Mouse (Mus musculus): ENCODE results near the gene Igfbp3. TPM values are rescaled to one million over a fixed set of nuclear protein-coding genes. Genes with fewer than 3 reads are reported as not detected.

Igfbp3 gene
- polyA plus RNA-seq, 1 experiment from 2014 or later = 42.1 TPM

DNA sequence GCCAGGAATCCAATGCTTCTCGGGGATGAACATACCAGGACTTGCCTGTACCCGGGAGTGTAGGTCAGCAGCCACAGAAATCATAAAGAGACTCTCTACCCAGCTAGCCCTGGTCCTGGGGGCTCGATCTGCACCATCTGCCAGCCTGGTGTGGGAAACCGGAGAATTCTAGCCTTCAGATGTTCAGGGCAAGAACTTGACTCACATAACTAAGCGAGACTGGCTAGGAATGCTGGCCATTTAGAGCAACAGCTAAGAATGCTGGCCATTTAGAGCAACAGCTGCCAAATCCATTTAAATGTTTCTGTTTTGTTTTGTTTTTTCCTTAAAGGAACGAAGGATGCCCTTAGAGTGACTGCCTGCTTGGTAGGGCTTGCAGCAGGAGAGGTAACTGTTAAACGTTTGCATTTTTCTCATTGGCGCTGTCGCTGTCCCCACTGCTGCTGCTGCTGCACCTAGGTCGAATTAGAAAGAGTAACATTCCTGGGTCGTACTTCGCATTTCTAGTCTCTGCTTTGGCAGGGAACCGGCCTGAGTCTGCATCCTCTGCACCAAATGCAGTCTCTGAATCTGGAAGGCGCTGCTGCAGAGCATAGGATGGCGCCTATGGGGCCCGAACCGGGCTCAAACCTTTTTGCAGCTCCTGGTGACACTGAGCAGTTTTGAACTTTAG lies 1.5 kb downstream of the Igfbp3 start:
- H3K9ac ChIP-seq (ENCODE audit: low read length) = peak overlapping the region; percentile 30; the same call in 1 of the 2 replicates
- WGBS = 18% methylated on average over 17 of the region's 17 CpGs
- no peak for ATAC-seq (ENCODE audit: insufficient number of reproducible peaks, insufficient read depth, low FRiP score, low read depth)

DNA sequence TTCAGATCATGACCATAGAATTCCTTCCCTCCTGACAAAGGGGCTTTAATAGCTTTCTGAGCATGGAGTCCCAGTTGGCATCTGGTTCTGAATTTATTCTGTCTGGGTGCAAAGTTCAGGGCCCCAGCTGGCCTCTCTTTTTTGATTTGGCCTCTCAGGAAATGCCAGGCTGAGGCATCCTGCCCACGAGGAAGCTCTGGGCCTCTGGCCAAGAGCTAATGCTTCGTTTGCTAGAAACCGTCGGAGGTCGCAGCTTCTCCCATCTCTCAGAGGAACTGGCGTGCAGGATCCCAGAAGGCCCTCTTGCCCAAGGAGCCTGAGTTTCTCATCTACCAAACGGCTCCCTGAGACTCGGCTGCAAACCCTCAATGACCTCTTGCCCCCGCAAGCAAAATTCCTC lies 2.5 kb downstream of the Igfbp3 start:
- H3K9me3 ChIP-seq (ENCODE audit: control insufficient read depth, low read length) = no peaks in the 10 kb centered on the region
- no peak overlapping the region for H3K27ac ChIP-seq (replicated peaks in 1 of 2; ENCODE audit: control insufficient read depth in 1 of 2, insufficient read depth in 1 of 2, low read depth in 2 of 2, low read length in 2 of 2)
- H3K27me3 ChIP-seq (ENCODE audit: control insufficient read depth, insufficient read depth, low read length) = peaks cover 41% of the 10 kb centered on the region
- no peak overlapping the region for H3K4me3 ChIP-seq (ENCODE audit: control insufficient read depth in 1 of 2, insufficient read depth in 1 of 2, low read depth in 1 of 2, low read length in 2 of 2)
- WGBS = 22% methylated on average over 9 of the region's 9 CpGs
- H3K9ac ChIP-seq (ENCODE audit: low read length) = no peak overlapping the region
- H3K36me3 ChIP-seq (ENCODE audit: control insufficient read depth, insufficient read depth, low read length) = no peaks in the 10 kb centered on the region
- no peak for ATAC-seq (ENCODE audit: insufficient number of reproducible peaks, insufficient read depth, low FRiP score, low read depth)
- peak overlapping the region; percentile 25 for H3K4me2 ChIP-seq (ENCODE audit: low read length)
- H3K4me1 ChIP-seq (ENCODE audit: control insufficient read depth in 2 of 2, insufficient read depth in 2 of 2, low read length in 2 of 2) = peaks cover 5 to 23% of the 10 kb centered on the region in 2 experiments; a peak in 3 of 4 replicates

More for the DNA sequence above, 1.5 kb downstream of the Igfbp3 start:
- Histone ChIP-seq H3K36me3 (ENCODE audit: control insufficient read depth, insufficient read depth, low read length) (no peaks in the 10 kb centered on the region), H3K4me2 (ENCODE audit: low read length) (peak overlapping the region; percentile 97), H3K4me3 (ENCODE audit: control insufficient read depth in 1 of 2, insufficient read depth in 1 of 2, low read depth in 1 of 2, low read length in 2 of 2) (peak overlapping the region; percentile 65 to 68; a peak in 3 of 4 replicates), H3K9me3 (ENCODE audit: control insufficient read depth, low read length) (no peaks in the 10 kb centered on the region), H3K27ac (replicated peaks in 1 of 2; ENCODE audit: control insufficient read depth in 1 of 2, insufficient read depth in 1 of 2, low read depth in 2 of 2, low read length in 2 of 2) (no peak overlapping the region), H3K27me3 (ENCODE audit: control insufficient read depth, insufficient read depth, low read length) (peaks cover 41% of the 10 kb centered on the region), H3K4me1 (ENCODE audit: control insufficient read depth in 2 of 2, insufficient read depth in 2 of 2, low read length in 2 of 2) (peaks cover 5 to 23% of the 10 kb centered on the region in 2 experiments; a peak in 3 of 4 replicates)

DNA sequence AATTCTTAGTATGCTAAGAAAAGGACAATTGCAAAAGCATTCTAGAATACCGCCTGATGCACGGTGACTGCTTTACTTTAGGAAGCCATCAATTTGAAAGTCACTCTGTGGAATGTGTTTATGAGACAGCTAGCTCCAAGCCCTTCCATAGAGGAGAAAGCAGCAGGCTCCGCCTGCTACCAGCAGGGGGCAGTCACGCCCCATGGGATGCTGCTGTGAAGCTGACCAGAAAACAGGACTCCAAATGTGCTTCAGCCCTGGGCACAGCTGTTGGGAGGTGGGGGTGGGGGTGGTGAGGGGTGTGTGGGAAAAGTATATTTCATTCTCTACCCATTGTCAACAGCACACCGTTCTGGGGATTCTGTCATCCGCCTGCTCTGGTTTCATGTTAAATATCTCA lies 3.4 kb downstream of the Igfbp3 start:
- no peak for ATAC-seq (ENCODE audit: insufficient number of reproducible peaks, insufficient read depth, low FRiP score, low read depth)
- H3K9ac ChIP-seq (ENCODE audit: low read length) = no peak overlapping the region
- no peak overlapping the region for H3K4me3 ChIP-seq (ENCODE audit: control insufficient read depth in 1 of 2, insufficient read depth in 1 of 2, low read depth in 1 of 2, low read length in 2 of 2)
- peaks cover 5 to 23% of the 10 kb centered on the region in 2 experiments; a peak in 3 of 4 replicates for H3K4me1 ChIP-seq (ENCODE audit: control insufficient read depth in 2 of 2, insufficient read depth in 2 of 2, low read length in 2 of 2)
- peaks cover 41% of the 10 kb centered on the region for H3K27me3 ChIP-seq (ENCODE audit: control insufficient read depth, insufficient read depth, low read length)
- H3K9me3 ChIP-seq (ENCODE audit: control insufficient read depth, low read length) = no peaks in the 10 kb centered on the region
- no peak overlapping the region for H3K27ac ChIP-seq (replicated peaks in 1 of 2; ENCODE audit: control insufficient read depth in 1 of 2, insufficient read depth in 1 of 2, low read depth in 2 of 2, low read length in 2 of 2)
- H3K4me2 ChIP-seq (ENCODE audit: low read length) = no peak overlapping the region
- WGBS = 19% methylated on average over 6 of the region's 6 CpGs
- no peaks in the 10 kb centered on the region for H3K36me3 ChIP-seq (ENCODE audit: control insufficient read depth, insufficient read depth, low read length)

DNA sequence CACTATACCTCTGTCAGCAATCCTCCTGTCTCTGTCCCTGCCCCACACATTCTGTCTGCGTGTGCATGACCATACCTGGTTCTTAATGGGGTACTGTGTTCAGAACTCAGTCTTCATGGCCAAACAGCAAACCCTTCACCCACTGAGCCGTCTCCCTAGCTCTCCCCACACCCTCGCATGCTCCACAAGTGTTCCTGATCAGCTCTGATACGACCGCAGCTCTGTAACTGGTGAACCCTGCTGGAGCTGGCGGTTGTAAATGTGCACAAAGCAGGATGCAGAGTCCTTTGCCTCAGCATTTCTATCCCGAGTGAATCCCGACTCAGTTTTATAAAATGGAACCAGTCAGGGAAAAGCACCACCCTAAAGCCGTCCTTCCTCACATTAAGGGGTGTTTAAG lies 9.9 kb downstream of the Igfbp3 start:
- Histone ChIP-seq H3K9ac (ENCODE audit: low read length) (no peak overlapping the region), H3K27me3 (ENCODE audit: control insufficient read depth, insufficient read depth, low read length) (no peaks in the 10 kb centered on the region), H3K4me2 (ENCODE audit: low read length) (no peak overlapping the region), H3K27ac (replicated peaks in 1 of 2; ENCODE audit: control insufficient read depth in 1 of 2, insufficient read depth in 1 of 2, low read depth in 2 of 2, low read length in 2 of 2) (no peak overlapping the region), H3K4me3 (ENCODE audit: control insufficient read depth in 1 of 2, insufficient read depth in 1 of 2, low read depth in 1 of 2, low read length in 2 of 2) (no peak overlapping the region), H3K4me1 (ENCODE audit: control insufficient read depth in 2 of 2, insufficient read depth in 2 of 2, low read length in 2 of 2) (peaks cover 0 to 2% of the 10 kb centered on the region in 2 experiments; a peak in 1 of 4 replicates), H3K9me3 (ENCODE audit: control insufficient read depth, low read length) (no peaks in the 10 kb centered on the region), H3K36me3 (ENCODE audit: control insufficient read depth, insufficient read depth, low read length) (no peaks in the 10 kb centered on the region)
- WGBS = 81% methylated on average over 9 of the region's 9 CpGs
- no peak for ATAC-seq (ENCODE audit: insufficient number of reproducible peaks, insufficient read depth, low FRiP score, low read depth)

DNA sequence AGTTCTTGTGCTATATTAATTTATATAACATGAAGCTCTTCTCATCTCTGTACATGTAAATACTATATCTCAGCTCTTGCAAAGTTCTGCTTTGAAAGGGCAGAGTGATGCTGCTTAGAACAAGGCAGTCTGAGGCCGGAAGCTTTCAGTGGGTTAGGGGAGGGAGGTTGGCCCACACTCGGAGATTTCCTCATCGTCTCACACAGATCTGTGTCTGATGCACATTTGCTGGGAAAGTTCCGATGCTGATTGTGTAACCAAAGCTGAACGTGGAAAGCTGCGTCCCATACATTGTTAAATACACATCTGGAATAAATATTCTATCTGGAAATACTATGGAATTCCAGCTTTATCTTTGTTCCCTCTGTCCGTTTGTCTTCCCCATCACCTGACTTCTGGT lies 11.5 kb downstream of the Igfbp3 start:
- no peak for ATAC-seq (ENCODE audit: insufficient number of reproducible peaks, insufficient read depth, low FRiP score, low read depth)
- 62% methylated on average over 7 of the region's 7 CpGs for WGBS
- peaks cover 0 to 2% of the 10 kb centered on the region in 2 experiments; a peak in 1 of 4 replicates for H3K4me1 ChIP-seq (ENCODE audit: control insufficient read depth in 2 of 2, insufficient read depth in 2 of 2, low read length in 2 of 2)

DNA sequence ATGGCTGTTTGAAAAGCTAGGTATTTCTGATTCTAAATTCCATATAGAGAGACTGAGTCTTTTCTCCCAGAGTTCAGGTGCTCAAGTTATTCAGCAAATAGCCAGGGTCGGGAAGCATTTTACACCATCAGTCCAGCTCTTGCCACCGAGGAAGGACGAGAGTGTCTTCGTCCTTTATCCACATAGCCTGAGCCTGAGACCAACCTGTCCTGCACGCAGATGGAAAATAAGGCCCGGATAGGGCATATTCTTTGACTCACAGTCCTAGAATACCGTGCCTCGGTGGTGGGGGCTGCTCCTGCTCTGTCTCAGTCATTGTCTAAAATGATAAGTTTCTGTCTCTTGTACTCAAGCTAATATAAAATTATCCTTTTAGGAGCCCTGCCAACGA lies 13.3 kb downstream of the Igfbp3 start:
- no peak overlapping the region for H3K27ac ChIP-seq (replicated peaks in 1 of 2; ENCODE audit: control insufficient read depth in 1 of 2, insufficient read depth in 1 of 2, low read depth in 2 of 2, low read length in 2 of 2)
- H3K4me2 ChIP-seq (ENCODE audit: low read length) = no peak overlapping the region
- 69% methylated on average over 9 of the region's 9 CpGs for WGBS
- no peak overlapping the region for H3K4me3 ChIP-seq (ENCODE audit: control insufficient read depth in 1 of 2, insufficient read depth in 1 of 2, low read depth in 1 of 2, low read length in 2 of 2)
- H3K4me1 ChIP-seq (ENCODE audit: control insufficient read depth in 2 of 2, insufficient read depth in 2 of 2, low read length in 2 of 2) = peaks cover 0 to 2% of the 10 kb centered on the region in 2 experiments; a peak in 1 of 4 replicates
- H3K36me3 ChIP-seq (ENCODE audit: control insufficient read depth, insufficient read depth, low read length) = no peaks in the 10 kb centered on the region
- ATAC-seq (ENCODE audit: insufficient number of reproducible peaks, insufficient read depth, low FRiP score, low read depth) = no peak
- no peaks in the 10 kb centered on the region for H3K27me3 ChIP-seq (ENCODE audit: control insufficient read depth, insufficient read depth, low read length)
- H3K9ac ChIP-seq (ENCODE audit: low read length) = no peak overlapping the region
- H3K9me3 ChIP-seq (ENCODE audit: control insufficient read depth, low read length) = no peaks in the 10 kb centered on the region

More for the DNA sequence above, 11.5 kb downstream of the Igfbp3 start:
- H3K4me2 ChIP-seq (ENCODE audit: low read length) = no peak overlapping the region
- H3K36me3 ChIP-seq (ENCODE audit: control insufficient read depth, insufficient read depth, low read length) = no peaks in the 10 kb centered on the region
- no peaks in the 10 kb centered on the region for H3K27me3 ChIP-seq (ENCODE audit: control insufficient read depth, insufficient read depth, low read length)
- no peaks in the 10 kb centered on the region for H3K9me3 ChIP-seq (ENCODE audit: control insufficient read depth, low read length)
- H3K4me3 ChIP-seq (ENCODE audit: control insufficient read depth in 1 of 2, insufficient read depth in 1 of 2, low read depth in 1 of 2, low read length in 2 of 2) = no peak overlapping the region
- H3K9ac ChIP-seq (ENCODE audit: low read length) = no peak overlapping the region
- no peak overlapping the region for H3K27ac ChIP-seq (replicated peaks in 1 of 2; ENCODE audit: control insufficient read depth in 1 of 2, insufficient read depth in 1 of 2, low read depth in 2 of 2, low read length in 2 of 2)

DNA sequence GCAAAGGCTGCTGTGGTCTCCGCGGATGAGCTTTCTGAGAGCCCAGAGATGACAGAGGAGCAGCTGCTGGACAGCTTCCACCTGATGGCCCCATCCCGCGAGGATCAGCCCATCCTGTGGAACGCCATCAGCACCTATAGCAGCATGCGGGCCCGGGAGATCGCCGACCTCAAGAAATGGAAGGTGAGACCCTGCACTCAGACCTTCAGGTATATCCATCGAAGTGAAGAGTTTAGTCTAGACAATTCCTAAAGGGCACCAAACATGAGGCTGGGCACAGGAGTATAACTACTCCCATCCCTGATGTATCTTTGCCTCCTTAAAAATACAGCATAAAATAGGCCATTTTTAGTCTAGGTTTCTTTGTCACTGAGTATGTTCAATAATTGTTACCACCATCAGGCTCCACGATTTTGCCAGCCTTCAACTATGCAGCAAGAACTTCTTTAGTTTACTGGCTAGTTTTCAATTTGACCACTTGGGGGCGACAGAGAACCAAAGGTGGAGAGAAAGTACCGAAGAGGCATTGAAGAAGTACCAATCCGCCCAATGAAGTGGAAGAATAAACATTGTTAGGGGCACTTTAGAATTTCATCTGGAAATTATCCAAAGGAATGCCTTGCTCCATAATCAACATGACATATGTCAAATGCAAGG lies 13.9 kb downstream of the Igfbp3 start:
- H3K27me3 ChIP-seq (ENCODE audit: control insufficient read depth, insufficient read depth, low read length) = no peaks in the 10 kb centered on the region
- WGBS = 48% methylated on average over 14 of the region's 14 CpGs
- no peak for ATAC-seq (ENCODE audit: insufficient number of reproducible peaks, insufficient read depth, low FRiP score, low read depth)
- H3K9me3 ChIP-seq (ENCODE audit: control insufficient read depth, low read length) = no peaks in the 10 kb centered on the region
- no peak overlapping the region for H3K4me2 ChIP-seq (ENCODE audit: low read length)
- peaks cover 0 to 2% of the 10 kb centered on the region in 2 experiments; a peak in 1 of 4 replicates for H3K4me1 ChIP-seq (ENCODE audit: control insufficient read depth in 2 of 2, insufficient read depth in 2 of 2, low read length in 2 of 2)
- no peak overlapping the region for H3K4me3 ChIP-seq (ENCODE audit: control insufficient read depth in 1 of 2, insufficient read depth in 1 of 2, low read depth in 1 of 2, low read length in 2 of 2)
- H3K36me3 ChIP-seq (ENCODE audit: control insufficient read depth, insufficient read depth, low read length) = no peaks in the 10 kb centered on the region
- H3K9ac ChIP-seq (ENCODE audit: low read length) = no peak overlapping the region
- H3K27ac ChIP-seq (replicated peaks in 1 of 2; ENCODE audit: control insufficient read depth in 1 of 2, insufficient read depth in 1 of 2, low read depth in 2 of 2, low read length in 2 of 2) = no peak overlapping the region
